Comparison of ENCODE assay signal across 8 mouse cellular contexts in genomic region chr4:148038600-148039253, GRCm38 (mm10). TPM values are rescaled to one million over a fixed set of nuclear protein-coding genes. Genes with fewer than 3 reads are reported as not detected.
DNase-seq lines count a peak whose midpoint lies in the region; ATAC-seq and TF ChIP-seq lines count a peak whose summit lies in the region.

Gene Clcn6, minus strand, starts transcription at chr4:148038821.
Gene Mthfr, plus strand, starts transcription at chr4:148039077.

- peak within 1 kb of the TSS; percentile 83 for H3K9ac ChIP-seq in MEL (ENCODE audit: control insufficient read depth, low read depth, low read length, poor library complexity, severe bottlenecking)
- peak within 1 kb of the TSS; percentile 94 for H3K9ac ChIP-seq in forebrain, postnatal 0 days
- peak within 1 kb of the TSS; percentile 64 for H3K9ac ChIP-seq in lung, embryonic 15.5 days

- no peaks in the 10 kb centered on the region for H3K27me3 ChIP-seq in MEL (ENCODE audit: control insufficient read depth in 1 of 2, insufficient read depth in 2 of 2, low read length in 2 of 2)
- no peaks in the 10 kb centered on the region for H3K27me3 ChIP-seq in cerebellum, adult 2 months (ENCODE audit: control insufficient read depth, insufficient read depth, low read length)
- no peaks in the 10 kb centered on the region for H3K27me3 ChIP-seq in forebrain, postnatal 0 days (ENCODE audit: insufficient read depth, low read length)
- no peaks in the 10 kb centered on the region for H3K27me3 ChIP-seq in lung, embryonic 15.5 days

- peak; percentile 97 for ATAC-seq in forebrain, postnatal 0 days
- peak; percentile 92 for ATAC-seq in lung, embryonic 15.5 days (ENCODE audit: borderline replicate concordance, extremely low read depth, low FRiP score, low TSS enrichment)

- peak; percentile 99 for DNase-seq in MEL (ENCODE audit: low read depth, low spot score)
- peak; percentile 100 for DNase-seq in cerebellum, adult 2 months
- DNase-seq in forebrain, postnatal 0 days = peak; percentile 100
- DNase-seq in heart, postnatal 4 days = peak; percentile 100
- peak; percentile 99 to 100 for DNase-seq in layer of hippocampus, adult 8-10 months (ENCODE audit: low spot score in 2 of 2)
- peak; percentile 99 for DNase-seq in ovary, adult 18-20 months (ENCODE audit: low spot score)
- DNase-seq in thymus, postnatal 0 days (ENCODE audit: low spot score) = peak; percentile 99

- H3K9me3 ChIP-seq in MEL (replicated peaks; ENCODE audit: insufficient read depth, low read length) = no peaks in the 10 kb centered on the region
- no peaks in the 10 kb centered on the region for H3K9me3 ChIP-seq in forebrain, postnatal 0 days (ENCODE audit: low read length)
- H3K9me3 ChIP-seq in lung, embryonic 15.5 days = no peaks in the 10 kb centered on the region

- peak within 1 kb of the TSS; percentile 96 for H3K4me2 ChIP-seq in forebrain, postnatal 0 days (ENCODE audit: low read depth)
- peak within 1 kb of the TSS; percentile 84 for H3K4me2 ChIP-seq in lung, embryonic 15.5 days

- peak within 1 kb of the TSS; percentile 80 to 82 for H3K4me3 ChIP-seq in MEL (ENCODE audit: control insufficient read depth in 1 of 2, insufficient read depth in 1 of 2, low read depth in 2 of 2, low read length in 2 of 2)
- peak within 1 kb of the TSS; percentile 89 for H3K4me3 ChIP-seq in cerebellum, adult 2 months (replicated peaks; ENCODE audit: insufficient read depth, low read depth, low read length)
- H3K4me3 ChIP-seq in forebrain, postnatal 0 days (ENCODE audit: low read depth, low read length) = peak within 1 kb of the TSS; percentile 90
- peak within 1 kb of the TSS; percentile 69 for H3K4me3 ChIP-seq in lung, embryonic 15.5 days

- TF ChIP-seq RAD21 in MEL (IDR thresholded peaks at IDR 0.05; ENCODE audit: low read depth, low read length) = no peak

- H3K36me3 ChIP-seq in MEL (ENCODE audit: control insufficient read depth in 1 of 2, insufficient read depth in 2 of 2, low read length in 2 of 2) = peaks cover 0 to 17% of the 10 kb centered on the region in 2 experiments; a peak in 2 of 4 replicates
- 0 out of 2 replicates have a peak, but pooled peaks cover 6% of the 10 kb centered on the region for H3K36me3 ChIP-seq in forebrain, postnatal 0 days (ENCODE audit: insufficient read depth)
- H3K36me3 ChIP-seq in lung, embryonic 15.5 days = peaks cover 3% of the 10 kb centered on the region; the same call in 1 of the 2 replicates

- H3K4me1 ChIP-seq in MEL (ENCODE audit: control insufficient read depth in 1 of 2, insufficient read depth in 2 of 2, low read length in 2 of 2) = peaks cover 2 to 22% of the 10 kb centered on the region in 2 experiments; a peak in 3 of 4 replicates
- H3K4me1 ChIP-seq in cerebellum, adult 2 months (ENCODE audit: control insufficient read depth, insufficient read depth, low read length) = peaks cover 22% of the 10 kb centered on the region
- H3K4me1 ChIP-seq in forebrain, postnatal 0 days (ENCODE audit: insufficient read depth) = peaks cover 20% of the 10 kb centered on the region
- H3K4me1 ChIP-seq in lung, embryonic 15.5 days = peaks cover 30% of the 10 kb centered on the region

- TF ChIP-seq EP300 in MEL (IDR thresholded peaks at IDR 0.05; ENCODE audit: low read depth in 1 of 2, low read length in 2 of 2) = 0 out of 4 replicates have a peak, but pooled peaks of 1 of the 2 experiments have one; percentile 40

- under 1% methylated on average over 54 of the region's 54 CpGs for WGBS in cerebellum, adult 2 months
- WGBS in forebrain, postnatal 0 days = 2% methylated on average over 54 of the region's 54 CpGs
- WGBS in lung, embryonic 15.5 days = under 1% methylated on average over 54 of the region's 54 CpGs

- H3K27ac ChIP-seq in MEL (ENCODE audit: control insufficient read depth, low read depth, low read length) = peak within 1 kb of the TSS; percentile 66
- peak within 1 kb of the TSS; percentile 89 for H3K27ac ChIP-seq in cerebellum, adult 2 months (ENCODE audit: insufficient read depth, low read length)
- H3K27ac ChIP-seq in forebrain, postnatal 0 days (ENCODE audit: low read depth, low read length) = peak within 1 kb of the TSS; percentile 92
- H3K27ac ChIP-seq in lung, embryonic 15.5 days = peak within 1 kb of the TSS; percentile 73

- H3K79me2 ChIP-seq in MEL (ENCODE audit: control insufficient read depth, insufficient read depth, low read length, poor library complexity) = peaks cover 11% of the 10 kb centered on the region

- peak; percentile 46 to 81 for TF ChIP-seq POLR2A in MEL (IDR thresholded peaks at IDR 0.05; ENCODE audit: control insufficient read depth in 1 of 2, insufficient read depth in 1 of 2, low read depth in 1 of 2, low read length in 2 of 2, poor library complexity in 1 of 2)
- peak; percentile 90 for TF ChIP-seq POLR2A in cerebellum, adult 2 months (IDR thresholded peaks at IDR 0.05; ENCODE audit: borderline replicate concordance, insufficient read depth, low read length)

- no peak for TF ChIP-seq CTCF in MEL (IDR thresholded peaks at IDR 0.05 in 2 of 3, conservative IDR thresholded peaks at IDR 0.05 in 1 of 3; ENCODE audit: control insufficient read depth in 1 of 3, insufficient read depth in 1 of 3, low read depth in 2 of 3, low read length in 3 of 3, poor library complexity in 1 of 3, severe bottlenecking in 1 of 3)
- TF ChIP-seq CTCF in cerebellum, adult 2 months (IDR thresholded peaks at IDR 0.05; ENCODE audit: borderline replicate concordance, insufficient read depth, low read depth, low read length) = no peak
- TF ChIP-seq CTCF in forebrain, postnatal 0 days (IDR thresholded peaks at IDR 0.05; ENCODE audit: low read depth) = no peak

TF ChIP-seq in MEL, 35 proteins besides CTCF, POLR2A, EP300 and RAD21 (continues in another document):
- TF ChIP-seq TBP (IDR thresholded peaks at IDR 0.05; ENCODE audit: low read depth, low read length) (0 out of 2 replicates have a peak, but pooled peaks have one; percentile 37), GATA1 (IDR thresholded peaks at IDR 0.05; ENCODE audit: low read depth, low read length) (no peak), MXI1 (IDR thresholded peaks at IDR 0.05; ENCODE audit: low read depth, low read length) (peak; percentile 76), TAL1 (IDR thresholded peaks at IDR 0.05; ENCODE audit: low read length) (no peak), SIN3A (IDR thresholded peaks at IDR 0.05; ENCODE audit: low read length) (peak; percentile 90), MYB (IDR thresholded peaks at IDR 0.05; ENCODE audit: low read depth, low read length) (no peak), E2F4 (IDR thresholded peaks at IDR 0.05; ENCODE audit: borderline replicate concordance, low read depth, low read length) (no peak), ZMIZ1 (IDR thresholded peaks at IDR 0.05; ENCODE audit: low read depth, low read length) (no peak), USF2 (IDR thresholded peaks at IDR 0.05; ENCODE audit: borderline replicate concordance in 1 of 2, insufficient read depth in 1 of 2, low read depth in 1 of 2, low read length in 2 of 2) (peak; percentile 98 to 100), MAX (IDR thresholded peaks at IDR 0.05; ENCODE audit: low read length) (peak; percentile 99), MAFK (IDR thresholded peaks at IDR 0.05; ENCODE audit: borderline replicate concordance, low read depth, low read length) (no peak), UBTF (IDR thresholded peaks at IDR 0.05; ENCODE audit: borderline replicate concordance, insufficient read depth, low read depth, low read length) (no peak), BHLHE40 (IDR thresholded peaks at IDR 0.05; ENCODE audit: borderline replicate concordance, low read depth, low read length) (peak; percentile 88), MYC (IDR thresholded peaks at IDR 0.05; ENCODE audit: low read depth, low read length) (0 out of 2 replicates have a peak, but pooled peaks have one; percentile 24), JUND (IDR thresholded peaks at IDR 0.05; ENCODE audit: low read depth, low read length) (no peak), USF1 (IDR thresholded peaks at IDR 0.05; ENCODE audit: low read depth, low read length) (peak; percentile 100), MAZ (IDR thresholded peaks at IDR 0.05; ENCODE audit: low read depth, low read length) (peak; percentile 64), SMC3 (IDR thresholded peaks at IDR 0.05; ENCODE audit: low read depth, low read length) (no peak), CHD1 (IDR thresholded peaks at IDR 0.05; ENCODE audit: low read depth, low read length) (no peak), POLR2AphosphoS5 (IDR thresholded peaks at IDR 0.05; ENCODE audit: borderline replicate concordance, low read depth, low read length) (no peak), TCF12 (IDR thresholded peaks at IDR 0.05; ENCODE audit: low read depth, low read length) (peak; percentile 45; the same call in 1 of the 2 replicates), POLR2AphosphoS2 (IDR thresholded peaks at IDR 0.05; ENCODE audit: low read length) (no peak), RCOR1 (IDR thresholded peaks at IDR 0.05; ENCODE audit: low read depth, low read length) (no peak)

RNA-seq across cellular contexts. Expression of gene Clcn6, which starts in this region (rescaled TPM):
- 5.8 and 8.2 TPM in 2 replicates for total RNA-seq in MEL (2012; rRNA removed)
- polyA plus RNA-seq in MEL (2012; ENCODE audit: insufficient read depth in 1 of 2, insufficient read length in 2 of 2, low read depth in 1 of 2, low replicate concordance in 2 of 2, missing spikeins in 1 of 2) = 10 to 100 TPM in 1 of 2 experiments, not detected in 1; 17.5 TPM
- 56.8 and 59.4 TPM in 2 replicates for polyA plus RNA-seq in cerebellum, adult 2 months (2012; rRNA removed)
- 48.2 and 61.0 TPM in 2 replicates for total RNA-seq in forebrain, postnatal 0 days (2014; rRNA removed)
- 19.9 and 26.3 TPM in 2 replicates for polyA plus RNA-seq in forebrain, postnatal 0 days (2015; fragmentation: Nextera tagmentation; extraction: Ambion mirVana)
- 10 to 100 TPM; 15.8 to 16.3 TPM for total RNA-seq in heart, postnatal 4 days (2021)
- total RNA-seq in layer of hippocampus, adult 8-10 months (2022) = 10 to 100 TPM; 81.7 to 89.6 (median 84.8) TPM
- polyA plus RNA-seq in lung, embryonic 15.5 days (2015; fragmentation: Nextera tagmentation; extraction: Ambion mirVana) = 4.5 and 5.0 TPM in 2 replicates
- 4.1 and 4.2 TPM in 2 replicates for polyA plus RNA-seq in thymus, postnatal 0 days (2015; fragmentation: Nextera tagmentation; extraction: Ambion mirVana)

RNA-seq across cellular contexts. Expression of gene Mthfr, which starts in this region (rescaled TPM):
- 7.4 and 12.4 TPM in 2 replicates for total RNA-seq in MEL (2012; rRNA removed)
- 10 to 100 TPM in 1 of 2 experiments, not detected in 1; 15.5 TPM for polyA plus RNA-seq in MEL (2012; ENCODE audit: insufficient read depth in 1 of 2, insufficient read length in 2 of 2, low read depth in 1 of 2, low replicate concordance in 2 of 2, missing spikeins in 1 of 2)
- polyA plus RNA-seq in cerebellum, adult 2 months (2012; rRNA removed) = 27.2 and 29.8 TPM in 2 replicates
- 27.0 and 34.5 TPM in 2 replicates for total RNA-seq in forebrain, postnatal 0 days (2014; rRNA removed)
- polyA plus RNA-seq in forebrain, postnatal 0 days (2015; fragmentation: Nextera tagmentation; extraction: Ambion mirVana) = 3.6 and 7.9 TPM in 2 replicates
- total RNA-seq in heart, postnatal 4 days (2021) = 10 to 100 TPM; 14.1 to 14.3 TPM
- 10 to 100 TPM; 32.7 to 41.0 (median 38.5) TPM for total RNA-seq in layer of hippocampus, adult 8-10 months (2022)
- 18.9 and 21.1 TPM in 2 replicates for polyA plus RNA-seq in lung, embryonic 15.5 days (2015; fragmentation: Nextera tagmentation; extraction: Ambion mirVana)
- 8.3 and 9.0 TPM in 2 replicates for polyA plus RNA-seq in thymus, postnatal 0 days (2015; fragmentation: Nextera tagmentation; extraction: Ambion mirVana)

Comparison
In these comparisons a context has a peak if more than half of its experiments do, and no peak if none do; other contexts are left out.
1. Peak in every context shown above with its lines: DNase-seq, ATAC-seq, H3K4me3 ChIP-seq and H3K27ac ChIP-seq.